Mouse (Mus musculus) T-helper 1 cell (primary cell): ENCODE measurements around the gene Slitrk3.
"Not testable (repeated sequence)": the region's sequence is repeated elsewhere in the genome, so short reads cannot be mapped to it uniquely, and the experiment has no call there.

ENCODE experiments used
- in situ Hi-C: fragments of 300-600 bp; cut with MboI, MseI; formaldehyde crosslinking; loops from one replicate; pipeline ENCODE4 v1.15.1; 2025; ENCODE audit warnings: high pct_unique_total_duplicates

Slitrk3 gene

DNA sequence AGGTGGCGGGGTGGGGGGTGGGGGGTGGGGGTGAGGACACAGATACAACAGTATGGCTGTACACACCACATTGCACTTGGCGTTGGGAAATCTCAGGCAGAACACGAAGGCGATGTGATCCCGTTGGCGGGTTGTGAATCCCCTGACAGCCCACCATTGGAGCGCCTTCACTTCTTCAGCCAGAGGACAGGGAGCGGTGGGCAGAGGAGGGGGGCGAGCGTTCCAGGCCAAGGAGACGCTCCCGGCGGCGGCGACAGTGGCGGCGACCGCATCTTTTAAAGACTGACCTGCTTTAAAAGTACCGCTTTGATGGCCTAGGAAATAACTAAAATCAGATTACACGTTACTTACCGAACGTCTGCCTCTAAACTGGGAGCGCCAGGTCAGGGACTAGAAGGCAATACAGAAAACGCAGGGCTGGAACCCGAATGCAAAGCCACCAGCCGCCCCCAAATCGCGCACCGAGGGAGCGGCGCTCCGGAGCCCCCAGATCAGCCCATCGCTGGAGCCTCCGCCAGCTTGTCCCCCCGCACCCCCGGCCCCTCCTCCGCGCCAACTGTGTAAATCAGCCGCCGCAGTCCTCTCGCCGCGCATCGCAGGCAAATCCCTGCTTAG lies at the start of gene Slitrk3:
Gene Slitrk3, minus strand, starts transcription at position 607 of the 615 bp plus-strand sequence.
- in situ Hi-C loops: no loop called here

DNA sequence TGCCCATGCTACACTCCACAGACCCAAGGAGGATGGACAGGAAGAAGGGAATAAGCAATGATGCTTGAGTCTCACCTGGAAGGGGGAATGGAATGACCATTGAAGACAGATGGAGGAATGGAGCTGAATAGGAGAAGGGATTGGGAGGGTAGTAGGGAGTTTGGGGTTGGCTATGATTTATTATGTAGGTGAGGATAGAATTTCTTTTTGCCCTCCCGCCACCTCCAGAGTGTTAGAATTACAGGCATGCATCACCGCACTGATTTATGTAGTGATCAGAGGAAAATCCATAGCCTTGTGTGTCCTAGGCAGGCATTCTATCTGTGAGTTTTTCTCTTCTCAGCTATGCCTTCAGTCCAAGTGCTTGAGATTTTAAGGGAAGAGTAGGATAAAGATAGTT lies 36.8 kb upstream of the Slitrk3 start:
- in situ Hi-C loops: not testable (repeated sequence)

DNA sequence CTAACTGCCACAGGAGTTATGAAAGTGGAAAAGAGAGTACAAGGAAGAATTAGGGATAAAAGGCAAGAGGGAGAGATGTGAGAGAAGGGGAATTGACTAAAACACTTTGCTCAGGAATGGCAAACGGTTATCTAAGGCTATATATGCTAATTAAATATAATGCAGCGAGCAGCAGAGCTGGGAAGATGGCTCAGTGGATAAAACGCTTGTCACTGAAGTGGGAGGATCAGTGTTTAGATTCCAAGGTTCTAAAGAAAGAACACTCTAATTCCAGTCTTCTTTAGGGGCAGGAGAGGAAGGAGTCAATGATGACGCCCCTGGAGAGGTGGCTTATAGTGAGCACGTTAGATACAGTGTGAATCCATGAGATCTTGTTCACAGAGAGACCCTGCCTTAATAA lies 27.0 kb upstream of the Slitrk3 start:
- in situ Hi-C loops: no loop called here

DNA sequence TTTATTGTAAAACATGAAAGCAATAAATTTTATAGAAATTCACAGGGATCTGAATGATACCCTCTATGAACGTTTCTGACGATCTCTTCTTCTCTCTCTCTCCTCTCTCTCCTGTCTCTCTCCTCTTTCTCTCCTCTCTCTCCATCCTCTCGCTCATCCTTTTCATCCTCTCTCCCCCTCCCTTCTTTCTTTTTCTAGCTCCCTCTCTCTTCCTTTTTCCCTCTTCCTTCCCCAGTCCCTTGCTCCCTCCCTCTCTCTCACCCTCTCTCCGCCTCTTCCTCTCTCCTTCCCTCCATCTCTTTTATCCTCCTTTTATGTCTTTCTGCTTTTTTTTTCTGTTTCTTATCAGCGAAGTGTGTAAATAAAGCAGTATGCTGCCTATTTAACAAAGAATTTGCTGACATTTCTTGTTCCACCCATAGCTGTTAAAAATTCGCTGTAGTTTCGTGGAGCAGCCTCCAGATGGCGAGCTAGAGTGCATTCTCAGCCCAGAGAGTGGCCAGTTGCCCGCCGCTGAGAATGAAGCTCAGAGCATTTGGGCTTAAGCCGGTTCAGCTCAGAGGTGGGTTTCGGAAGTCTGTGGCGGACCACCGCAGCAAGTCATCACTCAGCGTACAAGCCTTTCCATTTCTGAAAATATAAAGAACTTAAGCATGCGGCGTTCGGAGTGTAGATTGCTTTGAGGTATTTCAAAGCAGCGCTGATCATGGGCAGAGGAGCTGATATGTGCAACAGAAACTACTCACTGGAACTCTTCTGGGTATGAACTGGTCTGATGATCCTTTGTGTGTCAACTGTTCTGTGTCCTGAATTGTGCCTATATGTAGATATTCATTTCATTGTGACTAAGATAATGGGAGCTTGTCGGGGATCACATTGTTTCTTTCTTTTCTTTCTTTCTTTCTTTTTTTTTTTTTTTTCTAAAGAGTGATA lies 8.5 kb upstream of the Slitrk3 start:
- in situ Hi-C loops: no loop called here

DNA sequence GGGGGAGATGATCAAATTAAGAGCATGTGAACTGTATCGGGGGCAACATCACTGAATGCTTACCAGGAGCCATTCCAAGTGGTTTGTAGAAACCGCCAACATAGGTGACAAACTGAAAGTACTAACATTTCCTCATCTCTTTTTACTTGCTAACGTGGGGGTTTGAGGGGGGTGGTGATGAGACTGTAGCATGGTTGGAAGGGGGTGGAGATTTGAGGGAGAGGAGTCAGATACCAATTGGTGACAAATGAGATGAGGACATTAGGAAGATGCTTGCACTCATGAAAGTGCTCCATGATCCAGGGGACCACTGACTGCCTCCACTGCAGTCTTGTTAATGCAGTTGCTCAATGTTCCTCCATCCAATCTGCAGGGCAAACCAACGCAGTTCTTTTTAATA lies 587 bp upstream of the Slitrk3 start:
- in situ Hi-C loops: no loop called here

DNA sequence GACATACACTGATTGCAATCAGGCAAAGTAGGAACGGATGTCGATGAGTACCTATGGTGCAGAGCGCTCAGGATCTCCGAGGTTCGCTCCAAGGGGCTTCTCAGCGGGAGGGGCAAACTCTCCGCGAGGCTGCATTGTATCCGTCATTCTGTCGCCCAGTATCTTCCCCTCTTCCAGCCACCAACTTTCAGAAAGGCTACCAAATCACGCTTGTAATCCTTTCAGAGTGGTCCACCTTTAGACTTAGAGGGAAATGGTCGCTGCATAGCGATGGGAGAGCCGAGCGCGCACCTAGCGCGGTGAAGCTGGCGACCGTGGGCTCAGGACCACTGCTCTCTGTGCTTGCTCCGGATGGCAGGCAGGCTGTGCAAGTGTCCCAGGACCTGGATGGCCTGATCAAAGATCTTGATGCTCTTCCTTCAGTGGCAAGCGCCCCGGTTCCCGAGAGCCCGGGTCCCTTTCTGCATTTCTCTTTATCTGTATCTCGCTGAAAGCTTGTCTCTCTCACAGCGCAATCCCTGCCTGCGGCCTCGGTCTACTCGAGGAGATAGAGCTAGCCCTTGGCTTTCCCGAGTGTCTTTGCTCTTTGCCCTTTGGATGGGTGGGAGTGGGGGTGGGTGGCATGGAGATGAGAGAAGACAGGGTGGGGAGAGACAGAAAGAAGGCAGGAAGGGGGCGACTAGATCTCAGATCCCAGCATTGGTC lies 959 bp downstream of the Slitrk3 start:
- in situ Hi-C loops: no loop called here

DNA sequence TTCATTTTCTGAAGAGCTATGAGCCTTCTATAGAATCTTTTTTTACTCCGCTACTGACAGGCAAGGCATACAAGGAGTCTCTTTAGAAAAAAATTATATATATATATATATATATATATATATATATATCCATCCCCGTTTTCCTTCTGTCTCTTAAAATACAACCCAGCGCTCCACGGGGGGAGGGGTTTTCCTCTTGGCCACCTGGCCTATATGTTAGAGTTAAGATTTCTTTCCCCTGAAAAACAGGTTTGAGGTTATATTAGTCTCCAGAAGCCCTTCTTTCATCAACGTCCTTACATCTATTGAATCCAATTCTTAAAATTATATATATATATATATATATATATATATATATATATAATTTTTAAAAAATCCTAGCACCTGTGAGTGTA lies 1.6 kb downstream of the Slitrk3 start:
- in situ Hi-C loops: no loop called here

DNA sequence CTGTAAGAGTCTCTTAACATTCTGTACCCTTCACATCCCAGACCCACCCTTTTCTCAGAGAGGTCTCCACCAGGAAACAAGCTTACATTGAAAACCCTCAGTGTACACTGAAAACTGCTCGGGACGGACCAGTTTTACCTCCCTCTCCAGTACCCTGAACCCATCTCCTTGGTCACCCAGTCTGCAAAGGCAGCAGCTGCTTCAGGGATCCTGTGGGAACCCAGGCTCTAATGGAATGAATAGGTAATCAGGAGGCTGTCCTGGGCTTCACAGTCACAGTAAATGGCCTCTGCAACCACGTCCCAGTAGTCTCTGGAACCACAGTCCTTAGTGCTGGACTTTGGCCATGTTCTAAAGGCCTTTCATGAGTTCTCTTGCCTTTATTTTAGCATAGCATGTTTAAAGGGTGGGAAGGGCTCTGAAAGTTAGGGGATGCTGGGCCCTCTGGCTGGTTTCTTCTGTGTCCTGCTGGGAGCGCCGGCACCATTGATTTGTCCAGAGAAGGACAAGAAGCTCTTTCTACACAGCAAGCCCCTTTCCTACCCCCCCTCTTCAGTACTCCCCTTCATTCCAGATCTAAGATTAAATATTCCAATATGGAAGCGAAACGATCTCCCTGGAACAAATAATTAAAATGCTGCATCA lies 2.1 kb downstream of the Slitrk3 start:
- in situ Hi-C loops: no loop called here

DNA sequence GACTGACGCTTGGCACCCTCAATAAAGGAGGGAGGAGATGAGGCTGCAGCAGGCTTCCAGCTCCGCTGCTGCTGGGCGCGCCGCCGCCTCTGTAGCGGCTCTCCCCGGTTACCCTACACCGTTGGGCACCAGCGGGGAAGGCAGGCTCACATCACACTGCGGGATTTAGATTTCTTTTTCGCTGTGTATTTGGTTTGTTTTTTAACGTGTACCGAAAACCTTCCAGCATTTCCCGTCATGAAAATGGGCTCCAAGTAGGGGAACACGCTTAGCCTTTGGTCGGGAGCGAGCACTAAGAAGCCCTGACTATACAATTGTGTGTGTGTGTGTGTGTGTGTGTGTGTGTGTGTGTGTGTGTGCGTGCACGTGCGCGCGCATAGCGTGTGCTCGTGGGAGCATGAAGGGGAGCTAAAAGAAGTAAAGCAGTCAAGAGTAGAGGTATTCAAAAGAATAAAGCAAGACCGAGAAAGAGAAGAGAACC lies 4.1 kb downstream of the Slitrk3 start:
- in situ Hi-C loops: no loop called here

DNA sequence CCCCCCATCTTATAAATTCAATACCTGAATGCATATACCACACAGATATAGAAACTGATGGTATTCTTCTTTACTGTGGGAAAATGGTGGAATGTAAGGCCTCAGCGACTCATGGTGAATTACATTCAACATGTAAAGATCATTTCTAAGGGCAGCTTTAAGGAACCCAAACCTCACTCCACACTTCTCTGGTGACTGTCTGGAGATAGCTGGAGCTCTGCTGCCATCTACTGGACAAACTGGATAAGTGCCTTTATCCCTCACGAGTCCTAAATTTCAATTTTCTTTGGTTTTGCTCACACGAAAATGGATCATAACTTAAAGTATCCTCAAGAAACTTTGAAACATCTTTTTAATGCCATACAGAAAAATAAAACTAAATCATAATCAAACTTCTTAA lies 11.4 kb downstream of the Slitrk3 start:
- in situ Hi-C loops: loop anchor here (5.0 to 25.0 kb wide), 2 partner anchors 639 to 1759 kb away; no protein-coding TSS in a partner anchor

DNA sequence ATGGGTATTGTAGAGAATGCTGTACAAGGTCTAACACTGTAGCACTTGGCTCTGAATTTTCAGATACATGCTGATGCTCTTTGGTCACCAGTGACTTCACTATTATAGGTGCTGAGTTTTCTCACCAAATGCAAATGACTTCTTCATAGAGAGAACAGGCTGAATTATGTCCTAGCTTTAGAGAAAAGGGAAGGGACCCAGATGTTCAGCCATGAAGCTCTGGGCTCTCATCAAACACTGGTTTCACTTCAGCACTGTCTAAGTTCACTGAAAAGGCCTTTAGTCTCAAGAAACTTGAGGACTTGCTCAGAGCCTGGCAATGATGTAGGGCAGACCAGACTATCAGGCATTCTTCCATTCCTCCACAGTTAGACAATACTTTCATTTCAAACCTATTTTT lies 15.3 kb downstream of the Slitrk3 start:
- in situ Hi-C loops: loop anchor here (25.0 kb wide), 1 partner anchor 1755 kb away; no protein-coding TSS in a partner anchor

DNA sequence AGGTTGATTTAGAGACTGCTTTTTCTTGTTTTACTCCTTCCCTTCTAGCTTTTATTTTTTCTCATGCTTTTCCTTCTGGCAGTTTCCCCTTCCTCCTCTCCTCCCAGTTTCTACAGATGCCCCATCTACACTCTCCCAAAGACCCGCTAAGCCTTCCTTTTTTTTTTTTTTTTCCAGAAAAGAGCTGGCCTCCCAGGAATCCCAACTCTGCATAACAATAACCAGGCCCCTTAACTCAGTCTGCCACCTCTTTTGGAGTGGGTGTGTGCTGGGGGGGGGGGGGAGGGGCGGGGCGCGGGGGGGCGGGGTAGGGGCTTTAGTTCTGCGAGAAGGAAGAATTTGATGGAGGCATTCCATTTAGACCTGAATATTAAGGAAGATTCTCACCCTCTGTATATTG lies 51.6 kb downstream of the Slitrk3 start:
- in situ Hi-C loops: no loop called here

DNA sequence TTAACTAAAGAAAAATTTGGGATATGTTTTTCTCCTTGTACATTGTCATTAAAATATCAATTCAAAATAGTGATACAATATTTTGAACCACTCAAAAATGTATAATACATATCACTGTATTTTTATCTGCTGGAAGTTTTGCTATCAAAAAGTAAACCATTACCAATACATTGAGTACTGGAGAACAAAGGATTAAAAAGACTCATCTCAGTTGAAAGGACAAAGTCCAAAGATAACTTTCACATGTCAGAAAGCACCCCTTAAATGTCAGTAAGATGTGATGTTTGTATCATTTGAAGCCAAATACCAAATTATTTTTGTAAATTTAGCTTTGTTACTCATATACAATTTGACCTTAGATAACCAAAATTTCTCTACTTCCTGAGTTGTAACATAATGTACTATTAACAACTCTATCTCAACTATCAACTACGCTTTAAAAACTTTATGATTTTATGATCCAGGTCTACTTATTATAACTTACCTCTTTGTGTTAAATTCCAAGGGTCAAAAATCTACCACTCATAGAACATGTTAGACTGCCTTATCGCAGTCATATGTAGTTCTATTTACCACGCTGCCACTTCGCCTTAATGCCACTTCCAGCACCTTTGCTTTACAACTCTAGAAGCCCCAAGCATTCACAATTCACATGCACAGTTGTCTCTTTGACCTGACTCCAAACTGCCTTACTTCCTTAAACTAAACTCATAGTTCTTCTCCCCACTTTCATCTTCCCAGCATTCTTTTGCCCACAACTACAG lies 54.5 kb downstream of the Slitrk3 start:
- in situ Hi-C loops: no loop called here

DNA sequence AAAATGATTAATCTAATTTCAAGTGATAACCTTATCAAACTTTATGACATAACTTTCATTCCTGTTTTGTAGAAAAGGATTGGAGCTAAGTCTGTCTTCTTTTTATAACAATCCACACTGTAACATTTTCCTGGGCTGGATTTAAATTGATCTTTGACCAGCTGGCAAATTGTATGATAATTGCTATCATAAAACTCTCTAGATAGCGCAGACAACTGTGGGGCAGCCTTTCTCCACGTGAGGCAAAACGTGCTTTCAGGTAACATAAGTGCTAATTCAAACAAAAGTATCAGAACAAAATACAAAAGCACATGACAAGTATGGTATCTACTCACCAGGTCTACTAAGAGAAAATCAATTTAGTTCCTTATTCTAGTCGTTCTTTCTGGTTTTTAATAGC lies 60.1 kb downstream of the Slitrk3 start:
- in situ Hi-C loops: no loop called here
